Mouse (Mus musculus) MEL (cell line): ENCODE results near the gene Ttc25. TPM values are rescaled to one million over a fixed set of nuclear protein-coding genes. Genes with fewer than 3 reads are reported as not detected.

Experiments
- DNase-seq: peaks from one replicate; pipeline ENCODE4 v3.0.0; 2011; ENCODE audit warnings: low read depth, low spot score
- H3K27ac ChIP-seq: 2 replicates; pipeline ENCODE4 v1.5.1; 2012; ENCODE audit warnings: low read depth, mild to moderate bottlenecking, control low read depth, low read length, moderate library complexity; ENCODE audit not compliant: control insufficient read depth
- H3K27me3 ChIP-seq, 2 experiments: fragments of 150-350 bp in 1 of 2; sonication (generic) in 1 of 2; 2 replicates each; pipeline ENCODE4 v1.6.1; 2012; ENCODE audit warnings: low read length in 2 of 2, mild to moderate bottlenecking in 2 of 2, improper control_type of control experiment in 1 of 2, moderate library complexity in 1 of 2; ENCODE audit not compliant: insufficient read depth in 2 of 2, control insufficient read depth in 1 of 2
- H3K36me3 ChIP-seq, 2 experiments: 2 replicates each; pipeline ENCODE4 v1.6.1; 2012 to 2014; ENCODE audit warnings: low read length in 2 of 2, improper control_type of control experiment in 1 of 2, inconsistent platforms in 1 of 2, mild to moderate bottlenecking in 1 of 2; ENCODE audit not compliant: insufficient read depth in 2 of 2, control insufficient read depth in 1 of 2
- H3K4me1 ChIP-seq, 2 experiments: fragments of 150-350 bp in 1 of 2; sonication (generic) in 1 of 2; 2 replicates each; pipeline ENCODE4 v1.6.1; 2012; ENCODE audit warnings: low read length in 2 of 2, improper control_type of control experiment in 1 of 2, mild to moderate bottlenecking in 1 of 2; ENCODE audit not compliant: insufficient read depth in 2 of 2, control insufficient read depth in 1 of 2
- H3K4me3 ChIP-seq, 2 experiments: fragments of 150-350 bp in 1 of 2; sonication (generic) in 1 of 2; 2 replicates each; pipeline ENCODE4 v1.5.1; 2012; ENCODE audit warnings: low read depth in 2 of 2, low read length in 2 of 2, mild to moderate bottlenecking in 2 of 2, moderate library complexity in 2 of 2, control low read depth in 1 of 2, improper control_type of control experiment in 1 of 2; ENCODE audit not compliant: control insufficient read depth in 1 of 2, insufficient read depth in 1 of 2
- H3K79me2 ChIP-seq: 2 replicates; pipeline ENCODE4 v1.6.1; 2012; ENCODE audit warnings: mild to moderate bottlenecking, low read length, moderate library complexity; ENCODE audit not compliant: control insufficient read depth, poor library complexity, insufficient read depth
- H3K9ac ChIP-seq: 2 replicates; pipeline ENCODE4 v1.6.1; 2012; ENCODE audit warnings: low read depth, mild to moderate bottlenecking, control low read depth, low read length, moderate library complexity; ENCODE audit not compliant: control insufficient read depth, poor library complexity, severe bottlenecking
- H3K9me3 ChIP-seq: fragments of 150-350 bp; sonication (generic); replicated peaks from 2 replicates; pipeline ENCODE4 v1.6.1; 2012; ENCODE audit warnings: mild to moderate bottlenecking, low read length, improper control_type of control experiment, moderate library complexity; ENCODE audit not compliant: insufficient read depth
- CHD1 ChIP-seq: IDR thresholded peaks from 2 replicates; pipeline ENCODE4 v1.6.1; 2012; ENCODE audit warnings: low read depth, mild to moderate bottlenecking, inconsistent platforms, low read length, improper control_type of control experiment
- E2F4 ChIP-seq: IDR thresholded peaks from 2 replicates; pipeline ENCODE4 v1.6.1; 2011; ENCODE audit warnings: low read depth, low read length, improper control_type of control experiment, borderline replicate concordance
- ELF1 ChIP-seq: IDR thresholded peaks from 2 replicates; pipeline ENCODE4 v1.6.1; 2014; ENCODE audit warnings: low read depth, mild to moderate bottlenecking, inconsistent platforms, low read length, improper control_type of control experiment, moderate library complexity
- JUND ChIP-seq: IDR thresholded peaks from 2 replicates; pipeline ENCODE4 v1.6.1; 2011; ENCODE audit warnings: low read depth, mild to moderate bottlenecking, improper control_type of control experiment, low read length
- KAT2A ChIP-seq: conservative IDR thresholded peaks from 2 replicates; pipeline ENCODE4 v1.6.1; 2012; ENCODE audit warnings: low read depth, low read length, improper control_type of control experiment, inconsistent platforms
- MYB ChIP-seq: IDR thresholded peaks from 2 replicates; pipeline ENCODE4 v1.6.1; 2011; ENCODE audit warnings: mild to moderate bottlenecking, low read depth, low read length, improper control_type of control experiment
- MYC ChIP-seq: IDR thresholded peaks from 2 replicates; pipeline ENCODE4 v1.6.1; 2011; ENCODE audit warnings: low read depth, mild to moderate bottlenecking, low read length, improper control_type of control experiment, moderate library complexity
- NRF1 ChIP-seq: IDR thresholded peaks from 2 replicates; pipeline ENCODE4 v1.6.1; 2014; ENCODE audit warnings: low read depth, mild to moderate bottlenecking, inconsistent platforms, low read length, improper control_type of control experiment, moderate library complexity; ENCODE audit not compliant: poor library complexity, insufficient read depth, severe bottlenecking
- POLR2A ChIP-seq, 2 experiments: IDR thresholded peaks; 2 replicates each; pipeline ENCODE4 v1.6.1; 2011 to 2012; ENCODE audit warnings: low read length in 2 of 2, mild to moderate bottlenecking in 2 of 2, control low read depth in 1 of 2, improper control_type of control experiment in 1 of 2, low read depth in 1 of 2, moderate library complexity in 1 of 2; ENCODE audit not compliant: control insufficient read depth in 1 of 2, insufficient read depth in 1 of 2, poor library complexity in 1 of 2
- POLR2AphosphoS5 ChIP-seq: IDR thresholded peaks from 2 replicates; pipeline ENCODE4 v1.6.1; 2012; ENCODE audit warnings: low read depth, borderline replicate concordance, mild to moderate bottlenecking, inconsistent platforms, low read length, moderate library complexity, mixed read lengths
- RCOR1 ChIP-seq: IDR thresholded peaks from 2 replicates; pipeline ENCODE4 v1.6.1; 2012; ENCODE audit warnings: low read depth, mild to moderate bottlenecking, inconsistent platforms, low read length, improper control_type of control experiment
- TAL1 ChIP-seq: IDR thresholded peaks from 2 replicates; pipeline ENCODE4 v1.6.1; 2012; ENCODE audit warnings: mild to moderate bottlenecking, inconsistent platforms, low read length, moderate library complexity, mixed read lengths
- ZC3H11A ChIP-seq: IDR thresholded peaks from 2 replicates; pipeline ENCODE4 v1.6.1; 2012; ENCODE audit warnings: low read depth, mild to moderate bottlenecking, inconsistent platforms, low read length, improper control_type of control experiment
- polyA plus RNA-seq, 2 experiments: library from polyadenylated mRNA; stranded (reverse) in 1 of 2; unstranded in 1 of 2; fragments of >175 nt in 1 of 2; fragments of >200 nt in 1 of 2; gene quantifications; 2 replicates each; pipeline versions ENCODE4 v1.2.1 to v1.2.4; 2012; ENCODE audit warnings: low replicate concordance in 2 of 2, low read depth in 1 of 2; ENCODE audit not compliant: insufficient read length in 2 of 2, insufficient read depth in 1 of 2, missing spikeins in 1 of 2
- total RNA-seq: library from RNA; depleted of rRNA; stranded (reverse); fragments of 300-350 nt; gene quantifications from 2 replicates; pipeline ENCODE4 v1.2.3, GENCODE M21; 2012; rRNA removed

Ttc25 gene
- total and polyA plus RNA-seq, 3 experiments = 0.46 to 0.92 TPM; not detected in 1

GRCm38 (mm10) chr11:100619485-100619975 lies 74.1 kb downstream of the Ttc25 start (continued):
- peak; percentile 48; the same call in 1 of the 2 replicates for TF ChIP-seq KAT2A
- TF ChIP-seq RCOR1 = no peak

GRCm38 (mm10) chr11:100619982-100620381 lies 74.6 kb downstream of the Ttc25 start, which contains the start of gene Dnajc7:
TSS of gene Dnajc7 (minus strand) at chr11:100620168.
- Histone ChIP-seq H3K27me3 (no peaks in the 10 kb centered on the region), H3K9ac (peak within 1 kb of the TSS; percentile 94), H3K4me3 (peak within 1 kb of the TSS; percentile 87 to 94), H3K4me1 (peaks cover 5 to 32% of the 10 kb centered on the region in 2 experiments)
- TF ChIP-seq E2F4 (no peak), ZC3H11A (no peak), POLR2A (IDR thresholded peaks at IDR 0.05; ENCODE audit: control insufficient read depth in 1 of 2, insufficient read depth in 1 of 2, low read depth in 1 of 2, low read length in 2 of 2, poor library complexity in 1 of 2) (no peak), NRF1 (no peak), POLR2AphosphoS5 (no peak), JUND (no peak), MYB (no peak), ELF1 (no peak), CHD1 (no peak), TAL1 (no peak), MYC (no peak)
- TF ChIP-seq, all 39 proteins: peak for 0
- Histone ChIP-seq H3K27ac (peak within 1 kb of the TSS; percentile 86), H3K79me2 (peaks cover 47% of the 10 kb centered on the region), H3K36me3 (peaks cover 4 to 33% of the 10 kb centered on the region in 2 experiments), H3K9me3 (no peaks in the 10 kb centered on the region)
- DNase-seq = no peak

Other genes with a start within 250 kb of the Ttc25 start
- 320 and 383 TPM in 2 replicates for gene Eif1, start 225.7 kb upstream of the Ttc25 start, total RNA-seq
- gene Eif1, start 225.7 kb upstream of the Ttc25 start, polyA plus RNA-seq = 100 to 1,000 TPM; 289 to 926 TPM
- gene Gast, start 211.2 kb upstream of the Ttc25 start, total RNA-seq = not detected in 2 replicates
- gene Gast, start 211.2 kb upstream of the Ttc25 start, polyA plus RNA-seq = not detected
- 6.6 and 10.9 TPM in 2 replicates for gene Hap1, start 189.5 kb upstream of the Ttc25 start, total RNA-seq
- 10 to 100 TPM in 1 of 2 experiments, not detected in 1; 34.8 TPM for gene Hap1, start 189.5 kb upstream of the Ttc25 start, polyA plus RNA-seq
- 1.0 and 1.4 TPM in 2 replicates for gene Jup, start 147.8 kb upstream of the Ttc25 start, total RNA-seq
- 1 to 10 TPM in 1 of 2 experiments, not detected in 1; 8.5 TPM for gene Jup, start 147.8 kb upstream of the Ttc25 start, polyA plus RNA-seq
- gene P3h4, start 130.8 kb upstream of the Ttc25 start, total RNA-seq = not detected in 2 replicates
- under 1 TPM in 1 of 2 experiments, not detected in 1; 0.88 TPM for gene P3h4, start 130.8 kb upstream of the Ttc25 start, polyA plus RNA-seq
- 0.19 TPM in 1 of 2 replicates, not detected in the other for gene Fkbp10, start 129.9 kb upstream of the Ttc25 start, total RNA-seq
- gene Fkbp10, start 129.9 kb upstream of the Ttc25 start, polyA plus RNA-seq = under 1 TPM in 1 of 2 experiments, not detected in 1; 0.28 TPM
- 58.0 and 61.3 TPM in 2 replicates for gene Nt5c3b, start 103.8 kb upstream of the Ttc25 start, total RNA-seq
- 100 to 1,000 TPM in 1 of 2 experiments, 10 to 100 TPM in 1; 79.2 to 287 TPM for gene Nt5c3b, start 103.8 kb upstream of the Ttc25 start, polyA plus RNA-seq
- 0.56 and 0.65 TPM in 2 replicates for gene Klhl10, start 103.7 kb upstream of the Ttc25 start, total RNA-seq
- under 1 TPM in 1 of 2 experiments, not detected in 1; 0.81 TPM for gene Klhl10, start 103.7 kb upstream of the Ttc25 start, polyA plus RNA-seq
- 31.5 and 34.7 TPM in 2 replicates for gene Klhl11, start 72.9 kb upstream of the Ttc25 start, total RNA-seq
- gene Klhl11, start 72.9 kb upstream of the Ttc25 start, polyA plus RNA-seq = 10 to 100 TPM in 1 of 2 experiments, not detected in 1; 11.5 TPM
- 220 and 234 TPM in 2 replicates for gene Acly, start 17.6 kb upstream of the Ttc25 start, total RNA-seq
- gene Acly, start 17.6 kb upstream of the Ttc25 start, polyA plus RNA-seq = 100 to 1,000 TPM in 1 of 2 experiments, not detected in 1; 167 TPM
- gene Cnp, start 29.3 kb downstream of the Ttc25 start, total RNA-seq = 19.0 and 20.1 TPM in 2 replicates
- 10 to 100 TPM in 1 of 2 experiments, not detected in 1; 20.8 TPM for gene Cnp, start 29.3 kb downstream of the Ttc25 start, polyA plus RNA-seq
- gene Nkiras2, start 73.6 kb downstream of the Ttc25 start, total RNA-seq = 37.1 and 40.5 TPM in 2 replicates
- gene Nkiras2, start 73.6 kb downstream of the Ttc25 start, polyA plus RNA-seq = 10 to 100 TPM in 1 of 2 experiments, not detected in 1; 49.9 TPM
- gene Dnajc7, start 74.6 kb downstream of the Ttc25 start, total RNA-seq = 230 and 233 TPM in 2 replicates
- gene Dnajc7, start 74.6 kb downstream of the Ttc25 start, polyA plus RNA-seq = 100 to 1,000 TPM; 346 to 452 TPM
- gene Zfp385c, start 146.8 kb downstream of the Ttc25 start, total RNA-seq = 0.12 TPM in 1 of 2 replicates, not detected in the other
- under 1 TPM in 1 of 2 experiments, not detected in 1; 0.15 TPM for gene Zfp385c, start 146.8 kb downstream of the Ttc25 start, polyA plus RNA-seq
- 2.9 and 3.6 TPM in 2 replicates for gene Dhx58, start 158.7 kb downstream of the Ttc25 start, total RNA-seq
- 1 to 10 TPM in 1 of 2 experiments, not detected in 1; 3.9 TPM for gene Dhx58, start 158.7 kb downstream of the Ttc25 start, polyA plus RNA-seq
- gene Kat2a, start 166.9 kb downstream of the Ttc25 start, total RNA-seq = 57.9 and 59.6 TPM in 2 replicates
- gene Kat2a, start 166.9 kb downstream of the Ttc25 start, polyA plus RNA-seq = 100 to 1,000 TPM in 1 of 2 experiments, 10 to 100 TPM in 1; 63.7 to 143 TPM
- 0.49 and 0.73 TPM in 2 replicates for gene Hspb9, start 168.2 kb downstream of the Ttc25 start, total RNA-seq
- gene Hspb9, start 168.2 kb downstream of the Ttc25 start, polyA plus RNA-seq = 1 to 10 TPM in 1 of 2 experiments, not detected in 1; 2.1 TPM
- 233 and 263 TPM in 2 replicates for gene Rab5c, start 192.6 kb downstream of the Ttc25 start, total RNA-seq
- gene Rab5c, start 192.6 kb downstream of the Ttc25 start, polyA plus RNA-seq = 100 to 1,000 TPM in 1 of 2 experiments, not detected in 1; 249 TPM
- 0.07 and 0.08 TPM in 2 replicates for gene Kcnh4, start 214.3 kb downstream of the Ttc25 start, total RNA-seq
- under 1 TPM in 1 of 2 experiments, not detected in 1; 0.04 TPM for gene Kcnh4, start 214.3 kb downstream of the Ttc25 start, polyA plus RNA-seq
- gene Hcrt, start 217.3 kb downstream of the Ttc25 start, total RNA-seq = not detected in 2 replicates
- gene Hcrt, start 217.3 kb downstream of the Ttc25 start, polyA plus RNA-seq = not detected
- 5.7 and 7.1 TPM in 2 replicates for gene Ghdc, start 225.3 kb downstream of the Ttc25 start, total RNA-seq
- 1 to 10 TPM in 1 of 2 experiments, not detected in 1; 9.2 TPM for gene Ghdc, start 225.3 kb downstream of the Ttc25 start, polyA plus RNA-seq